Mouse (Mus musculus) lung, embryonic 14.5 days (tissue): ENCODE results near the gene Nfyb. TPM values are rescaled to one million over a fixed set of nuclear protein-coding genes. Genes with fewer than 3 reads are reported as not detected.

Source experiments
- ATAC-seq: fragments of 200-750 bp; cut with Nextera tagmentation; 2 replicates; pipeline ENCODE4 v1.8.0; 2017; ENCODE audit warnings: mild to moderate bottlenecking, moderate TSS enrichment, moderate library complexity; ENCODE audit not compliant: insufficient read depth
- DNase-seq: peaks from one replicate; pipeline ENCODE4 v3.0.0-alpha.2; 2015
- H3K27ac ChIP-seq: fragments of 300-500 bp; sonication (generic); 2 replicates; pipeline ENCODE4 v1.5.1; 2014; ENCODE audit warnings: low read depth, mild to moderate bottlenecking, moderate library complexity
- H3K27me3 ChIP-seq: fragments of 300-500 bp; sonication (generic); 2 replicates; pipeline ENCODE4 v1.6.1; 2014; ENCODE audit warnings: low read length, control low read depth; ENCODE audit not compliant: insufficient read depth
- H3K36me3 ChIP-seq: fragments of 300-500 bp; sonication (generic); 2 replicates; pipeline ENCODE4 v1.6.1; 2014; ENCODE audit warnings: control low read depth; ENCODE audit not compliant: insufficient read depth
- H3K4me1 ChIP-seq: fragments of 300-500 bp; sonication (generic); 2 replicates; pipeline ENCODE4 v1.6.1; 2014; ENCODE audit warnings: antibody characterized with exemption, control low read depth; ENCODE audit not compliant: insufficient read depth
- H3K4me2 ChIP-seq: fragments of 300-500 bp; sonication (generic); 2 replicates; pipeline ENCODE4 v1.6.1; 2014; ENCODE audit warnings: mild to moderate bottlenecking
- H3K4me3 ChIP-seq: fragments of 300-500 bp; sonication (generic); 2 replicates; pipeline ENCODE4 v1.5.1; 2014; ENCODE audit warnings: low read depth, low read length
- H3K9ac ChIP-seq: fragments of 300-500 bp; sonication (generic); 2 replicates; pipeline ENCODE4 v1.6.1; 2014
- H3K9me3 ChIP-seq: fragments of 300-500 bp; sonication (generic); 2 replicates; pipeline ENCODE4 v1.6.1; 2016; ENCODE audit warnings: low read depth, low read length, control low read depth
- CTCF ChIP-seq: IDR thresholded peaks from 2 replicates; pipeline ENCODE4 v1.5.1; 2016; ENCODE audit warnings: antibody characterized with exemption, low read depth
- WGBS: fragments of 180-500 bp; shearing (Covaris S2); extraction: QIAGEN DNeasy Blood & Tissue Kit; methylation state at CpG from one replicate; pipeline ENCODE4 v1.1.7; 2014; 5-methylcytosine and 5-hydroxymethylcytosine counted together
- polyA plus RNA-seq: library from polyadenylated mRNA; unstranded; fragments of >200 nt; fragmentation: Nextera tagmentation; extraction: Ambion mirVana; gene quantifications from 2 replicates; pipeline ENCODE4 v1.2.1, GENCODE M21; 2014

The Nfyb gene
- polyA plus RNA-seq, 1 experiment from 2014 or later: 52.0 TPM

DNA sequence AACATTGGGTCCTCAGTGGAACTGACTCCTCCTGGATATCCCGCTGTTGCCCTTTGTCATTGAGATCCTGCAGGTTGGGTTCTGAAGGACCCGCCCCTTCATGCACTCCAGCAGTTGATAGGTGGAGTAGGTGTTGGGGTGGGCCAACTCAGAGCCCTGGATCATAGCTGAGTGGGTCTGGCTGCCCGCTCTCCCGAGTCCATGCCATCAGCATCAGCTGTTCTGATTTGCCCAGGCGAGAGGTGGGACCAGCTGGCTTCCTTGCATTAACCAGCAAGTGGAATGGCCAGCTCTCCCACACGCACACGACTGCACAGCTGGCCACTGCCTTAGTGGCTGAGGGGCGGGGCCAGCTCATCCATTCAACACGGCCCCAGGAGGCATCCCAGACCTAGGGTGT is 5.0 kb upstream of the Nfyb start:
- Histone ChIP-seq H3K4me1 (no peaks in the 10 kb centered on the region), H3K4me2 (no peak overlapping the region), H3K4me3 (no peak overlapping the region), H3K36me3 (no peaks in the 10 kb centered on the region), H3K27me3 (no peaks in the 10 kb centered on the region), H3K27ac (no peak overlapping the region), H3K9me3 (no peaks in the 10 kb centered on the region), H3K9ac (no peak overlapping the region)
- no peak for DNase-seq
- no peak for TF ChIP-seq CTCF
- ATAC-seq: no peak
- WGBS: 19% methylated on average over 9 of the region's 9 CpGs

DNA sequence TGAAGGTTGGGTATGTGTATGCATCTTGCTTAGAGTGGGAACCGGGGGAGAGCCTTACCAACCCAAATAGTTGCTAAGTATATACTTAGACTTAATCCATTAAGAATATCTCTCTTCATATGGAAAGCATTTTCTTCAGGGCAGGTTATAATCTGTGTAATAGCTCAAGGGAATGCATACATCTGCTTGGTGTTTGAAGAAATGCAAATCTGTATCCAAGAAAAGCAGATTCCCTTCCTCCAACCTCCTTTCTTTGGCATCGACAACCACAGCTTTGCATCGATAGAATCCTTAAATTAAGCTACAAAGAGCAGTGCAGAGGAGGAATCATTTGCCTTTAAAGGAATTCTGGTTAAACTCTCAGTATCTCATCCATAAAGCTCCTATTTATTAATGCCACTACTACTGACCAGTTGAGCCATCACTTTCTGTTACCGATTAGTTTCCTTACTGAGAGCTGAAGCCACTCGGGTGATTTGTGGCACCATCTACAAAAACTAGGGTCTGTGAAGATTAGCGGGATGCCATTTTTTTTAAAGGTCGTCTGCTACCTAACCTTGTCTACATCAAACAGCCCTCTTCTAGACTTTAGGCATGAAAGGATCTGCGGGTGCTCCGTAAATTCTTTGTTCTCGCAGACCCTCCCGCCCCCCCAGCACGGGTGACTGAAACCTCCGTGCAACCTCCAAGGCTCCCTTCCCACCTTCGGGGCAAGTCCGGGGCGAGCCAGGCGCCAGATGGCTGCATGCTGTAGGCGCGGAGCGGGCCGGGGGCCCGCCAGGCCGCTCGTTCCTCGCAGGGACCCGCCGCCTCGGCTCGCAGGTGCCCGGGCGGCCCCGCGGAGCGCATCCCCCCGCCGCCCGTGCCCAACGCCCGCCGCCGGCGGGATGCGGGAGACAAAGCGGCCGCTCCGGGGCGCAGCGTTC is 925 bp downstream of the Nfyb start:
- peak overlapping the region; percentile 91 for H3K4me3 ChIP-seq
- no peak for TF ChIP-seq CTCF
- 0 out of 2 replicates have a peak, but pooled peaks cover 7% of the 10 kb centered on the region for H3K4me1 ChIP-seq
- no peaks in the 10 kb centered on the region for H3K9me3 ChIP-seq
- H3K9ac ChIP-seq: peak overlapping the region; percentile 99
- no peaks in the 10 kb centered on the region for H3K27me3 ChIP-seq
- DNase-seq: peak; percentile 54
- under 1% methylated on average over 37 of the region's 48 CpGs for WGBS
- H3K27ac ChIP-seq: peak overlapping the region; percentile 100
- H3K36me3 ChIP-seq: peaks cover 34% of the 10 kb centered on the region
- peak; percentile 32 for ATAC-seq
- peak overlapping the region; percentile 76 for H3K4me2 ChIP-seq

GRCm38 (mm10) chr10:82761037-82761811 is 2.7 kb downstream of the Nfyb start:
- TF ChIP-seq CTCF: no peak
- Histone ChIP-seq H3K27me3 (no peaks in the 10 kb centered on the region), H3K27ac (no peak overlapping the region), H3K36me3 (peaks cover 51% of the 10 kb centered on the region), H3K9me3 (no peaks in the 10 kb centered on the region), H3K4me1 (0 out of 2 replicates have a peak, but pooled peaks cover 7% of the 10 kb centered on the region), H3K4me2 (peak overlapping the region; percentile 15; the same call in 1 of the 2 replicates), H3K4me3 (no peak overlapping the region), H3K9ac (no peak overlapping the region)
- 72% methylated on average over 9 of the region's 9 CpGs for whole genome bisulfite sequencing
- DNase-seq: no peak
- no peak for ATAC-seq

GRCm38 (mm10) chr10:82759706-82760105 is 4.2 kb downstream of the Nfyb start:
- Histone ChIP-seq H3K27ac (no peak overlapping the region), H3K9ac (no peak overlapping the region), H3K4me1 (0 out of 2 replicates have a peak, but pooled peaks cover 7% of the 10 kb centered on the region), H3K4me3 (no peak overlapping the region), H3K4me2 (no peak overlapping the region), H3K9me3 (no peaks in the 10 kb centered on the region), H3K36me3 (peaks cover 64% of the 10 kb centered on the region), H3K27me3 (no peaks in the 10 kb centered on the region)
- no peak for ATAC-seq
- no peak for DNase-seq
- 89% methylated on average over 5 of the region's 5 CpGs for WGBS
- TF ChIP-seq CTCF: no peak

DNA sequence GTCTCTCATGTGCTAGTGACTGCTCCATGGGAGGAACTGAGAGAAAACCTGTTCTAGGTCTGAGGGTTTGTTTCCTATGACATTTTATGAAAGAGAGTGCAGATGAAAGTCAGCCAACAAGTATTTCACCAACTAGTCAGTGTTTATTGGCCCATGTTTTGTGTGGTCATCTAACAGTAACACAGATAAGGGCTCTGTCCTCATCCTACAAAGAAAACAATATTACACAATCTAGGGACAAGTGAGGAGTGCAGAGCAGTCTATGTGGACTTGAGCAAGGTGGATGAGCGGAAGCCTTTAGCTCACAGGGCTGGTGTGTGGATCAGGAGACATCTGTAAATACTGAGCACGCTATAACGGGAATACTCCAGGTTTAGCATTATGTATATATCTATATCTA is 5.1 kb downstream of the Nfyb start:
- ATAC-seq (no peak), DNase-seq (no peak)
- Histone ChIP-seq H3K9ac (no peak overlapping the region), H3K4me2 (no peak overlapping the region), H3K27ac (no peak overlapping the region), H3K27me3 (no peaks in the 10 kb centered on the region), H3K4me1 (0 out of 2 replicates have a peak, but pooled peaks cover 7% of the 10 kb centered on the region), H3K4me3 (no peak overlapping the region), H3K9me3 (no peaks in the 10 kb centered on the region), H3K36me3 (peaks cover 73% of the 10 kb centered on the region)
- WGBS: 92% methylated on average over 3 of the region's 3 CpGs
- no peak for TF ChIP-seq CTCF

GRCm38 (mm10) chr10:82758368-82758767 is 5.6 kb downstream of the Nfyb start:
- Histone ChIP-seq H3K9me3 (no peaks in the 10 kb centered on the region), H3K27me3 (no peaks in the 10 kb centered on the region), H3K4me3 (no peak overlapping the region), H3K27ac (no peak overlapping the region), H3K36me3 (peaks cover 78% of the 10 kb centered on the region), H3K9ac (no peak overlapping the region), H3K4me1 (0 out of 2 replicates have a peak, but pooled peaks cover 7% of the 10 kb centered on the region), H3K4me2 (no peak overlapping the region)
- WGBS: 81% methylated on average over 6 of the region's 6 CpGs
- DNase-seq (no peak), ATAC-seq (no peak)
- TF ChIP-seq CTCF: no peak

DNA sequence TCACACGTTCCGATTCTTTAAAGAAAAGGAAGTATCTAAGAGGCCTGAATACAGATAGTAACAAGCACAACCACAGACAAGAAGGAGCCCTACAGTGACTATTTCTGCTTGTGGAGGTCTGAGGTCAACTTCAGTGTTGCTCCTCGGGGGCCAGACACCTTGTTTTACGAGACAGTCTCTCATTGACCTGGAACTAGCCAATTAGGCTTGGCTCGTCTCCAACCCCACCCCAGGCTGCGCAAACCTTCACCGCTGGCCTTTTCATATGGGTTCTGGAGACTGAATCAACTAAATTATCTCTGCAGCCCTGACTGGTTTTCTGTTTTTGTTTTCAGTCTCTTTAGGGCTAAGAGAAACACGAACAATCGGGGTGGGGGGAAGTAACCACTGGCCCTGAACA is 6.6 kb downstream of the Nfyb start:
- H3K36me3 ChIP-seq: peaks cover 88% of the 10 kb centered on the region
- no peak for DNase-seq

More for the DNA sequence above, 6.6 kb downstream of the Nfyb start:
- no peak for ATAC-seq
- no peak overlapping the region for H3K4me3 ChIP-seq
- no peak overlapping the region for H3K9ac ChIP-seq
- WGBS: 82% methylated on average over 9 of the region's 9 CpGs
- H3K4me2 ChIP-seq: no peak overlapping the region
- H3K27me3 ChIP-seq: no peaks in the 10 kb centered on the region
- H3K27ac ChIP-seq: no peak overlapping the region
- H3K9me3 ChIP-seq: no peaks in the 10 kb centered on the region
- no peak for TF ChIP-seq CTCF
- 0 out of 2 replicates have a peak, but pooled peaks cover 7% of the 10 kb centered on the region for H3K4me1 ChIP-seq
